Mouse (Mus musculus) midbrain, embryonic 10.5 days (tissue): ENCODE results near the gene Arl6ip5. TPM values are rescaled to one million over a fixed set of nuclear protein-coding genes. Genes with fewer than 3 reads are reported as not detected.

ENCODE experiments used
- DNase-seq: peaks from one replicate; pipeline ENCODE4 v3.0.0-alpha.2; 2017; ENCODE audit warnings: low spot score
- H3K27ac ChIP-seq: fragments of 300-500 bp; sonication (generic); replicated peaks from 2 replicates; pipeline ENCODE4 v1.5.1; 2016; ENCODE audit warnings: mild to moderate bottlenecking
- H3K27me3 ChIP-seq: fragments of 300-500 bp; sonication (generic); 2 replicates; pipeline ENCODE4 v1.6.1; 2016; ENCODE audit warnings: low read depth, mild to moderate bottlenecking; ENCODE audit not compliant: poor library complexity, severe bottlenecking
- H3K36me3 ChIP-seq: fragments of 300-500 bp; sonication (generic); 2 replicates; pipeline ENCODE4 v1.6.1; 2016; ENCODE audit warnings: mild to moderate bottlenecking, moderate library complexity
- H3K4me1 ChIP-seq: fragments of 300-500 bp; sonication (generic); 2 replicates; pipeline ENCODE4 v1.6.1; 2016
- H3K4me3 ChIP-seq: fragments of 300-500 bp; sonication (generic); 2 replicates; pipeline ENCODE4 v1.5.1; 2016; ENCODE audit warnings: mild to moderate bottlenecking, moderate library complexity
- H3K9me3 ChIP-seq: fragments of 300-500 bp; sonication (generic); replicated peaks from 2 replicates; pipeline ENCODE4 v1.6.1; 2016; ENCODE audit warnings: mild to moderate bottlenecking
- WGBS: fragments of 180-500 bp; shearing (Covaris S2); methylation state at CpG from one replicate; pipeline ENCODE4 v1.1.7; 2016; 5-methylcytosine and 5-hydroxymethylcytosine counted together
- polyA plus RNA-seq: library from polyadenylated mRNA; unstranded; fragments of >200 nt; fragmentation: Nextera tagmentation; extraction: Ambion mirVana; gene quantifications from 2 replicates; pipeline ENCODE4 v1.2.1, GENCODE M21; 2016

The Arl6ip5 gene
- polyA plus RNA-seq, 1 experiment from 2014 or later, result 40.0 TPM

DNA sequence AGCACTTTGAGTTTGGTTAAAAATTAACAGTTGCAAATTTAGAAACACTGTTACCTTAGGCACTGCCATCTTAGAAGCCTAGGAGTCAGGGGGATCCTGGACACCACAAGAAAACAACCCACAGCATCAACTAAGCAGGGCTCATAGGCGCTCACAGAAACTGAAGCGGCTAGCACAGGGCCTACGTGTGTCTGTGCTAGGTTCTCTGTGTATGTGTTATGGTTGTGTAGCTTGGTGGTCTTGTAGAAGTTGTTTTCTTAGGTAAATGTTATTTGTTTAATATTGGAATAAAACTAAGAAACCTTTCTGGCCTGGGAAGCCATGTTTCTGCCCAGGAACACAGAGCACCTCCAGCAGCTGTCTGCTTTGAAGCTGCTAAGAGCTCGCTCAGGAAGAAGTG lies 738 bp upstream of the Arl6ip5 start:
- Histone ChIP-seq H3K27ac (no peak overlapping the region), H3K4me3 (no peak overlapping the region), H3K9me3 (0 out of 2 replicates have a peak, but pooled peaks cover under 1% of the 10 kb centered on the region), H3K4me1 (peaks cover 30% of the 10 kb centered on the region), H3K27me3 (peaks cover 14% of the 10 kb centered on the region), H3K36me3 (peaks cover 2% of the 10 kb centered on the region; the same call in 1 of the 2 replicates)
- WGBS, result 91% methylated on average over 4 of the region's 4 CpGs
- DNase-seq, result no peak

DNA sequence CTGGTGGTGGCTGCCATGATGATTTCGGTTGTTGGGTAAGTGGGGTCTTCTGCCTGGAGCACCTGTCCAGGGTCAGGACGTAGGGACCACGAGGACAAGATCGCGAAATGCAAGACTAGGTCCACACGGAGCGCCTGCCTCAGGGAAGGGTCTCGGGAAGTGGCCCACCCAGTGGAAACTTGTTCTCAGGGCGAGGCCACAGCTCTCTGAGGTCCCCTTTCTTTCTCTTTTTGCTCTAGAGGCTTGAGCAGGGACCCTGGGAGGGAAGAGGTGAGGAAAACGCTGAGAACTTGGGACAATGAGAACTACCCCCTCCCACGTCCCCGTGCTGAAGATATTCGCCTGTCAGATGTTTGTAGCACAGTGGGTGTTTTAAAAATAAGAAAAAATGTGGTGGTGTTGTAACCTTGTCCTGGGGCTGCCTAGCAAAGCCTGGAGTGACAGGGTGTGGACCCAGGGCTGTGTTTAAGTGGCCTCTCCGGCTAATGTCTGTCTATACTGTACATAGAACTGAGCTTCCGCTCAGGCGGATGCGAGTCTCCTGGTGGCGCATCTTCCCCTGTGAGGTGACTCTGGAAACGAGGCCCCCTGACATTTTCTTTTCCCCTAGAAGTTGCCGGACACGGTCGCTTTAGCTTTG lies 593 bp downstream of the Arl6ip5 start:
- Histone ChIP-seq H3K4me3 (peak overlapping the region; percentile 62), H3K36me3 (peaks cover 9% of the 10 kb centered on the region), H3K9me3 (0 out of 2 replicates have a peak, but pooled peaks cover 5% of the 10 kb centered on the region), H3K27me3 (peaks cover 14% of the 10 kb centered on the region), H3K27ac (peak overlapping the region; percentile 75), H3K4me1 (peaks cover 25% of the 10 kb centered on the region)
- DNase-seq, result no peak
- 4% methylated on average over 22 of the region's 22 CpGs for WGBS

DNA sequence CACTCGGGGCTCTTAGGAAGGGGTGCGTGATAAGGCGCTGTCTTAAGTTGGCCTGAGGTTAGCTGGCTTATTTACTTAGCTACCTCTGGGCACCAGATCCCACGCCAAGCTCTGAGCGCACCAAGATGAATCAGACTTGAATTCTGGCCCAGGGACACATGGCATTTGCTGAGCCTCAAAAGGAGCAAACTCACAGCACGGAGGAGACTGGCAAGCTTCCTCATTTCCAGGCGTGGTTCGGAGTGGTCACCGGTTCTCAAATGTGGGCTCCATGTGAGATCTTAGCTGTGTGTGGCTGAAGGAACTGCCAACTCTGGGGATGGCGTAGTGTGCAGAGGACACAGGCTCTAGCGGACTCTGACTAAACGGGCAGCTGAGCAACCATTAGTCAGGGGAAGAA lies 1.5 kb downstream of the Arl6ip5 start:
- Histone ChIP-seq H3K4me3 (peak overlapping the region; percentile 62; the same call in 1 of the 2 replicates), H3K36me3 (peaks cover 9% of the 10 kb centered on the region), H3K27me3 (peaks cover 14% of the 10 kb centered on the region), H3K27ac (no peak overlapping the region), H3K9me3 (0 out of 2 replicates have a peak, but pooled peaks cover 5% of the 10 kb centered on the region), H3K4me1 (peaks cover 25% of the 10 kb centered on the region)
- DNase-seq, result no peak
- 79% methylated on average over 12 of the region's 12 CpGs for WGBS

DNA sequence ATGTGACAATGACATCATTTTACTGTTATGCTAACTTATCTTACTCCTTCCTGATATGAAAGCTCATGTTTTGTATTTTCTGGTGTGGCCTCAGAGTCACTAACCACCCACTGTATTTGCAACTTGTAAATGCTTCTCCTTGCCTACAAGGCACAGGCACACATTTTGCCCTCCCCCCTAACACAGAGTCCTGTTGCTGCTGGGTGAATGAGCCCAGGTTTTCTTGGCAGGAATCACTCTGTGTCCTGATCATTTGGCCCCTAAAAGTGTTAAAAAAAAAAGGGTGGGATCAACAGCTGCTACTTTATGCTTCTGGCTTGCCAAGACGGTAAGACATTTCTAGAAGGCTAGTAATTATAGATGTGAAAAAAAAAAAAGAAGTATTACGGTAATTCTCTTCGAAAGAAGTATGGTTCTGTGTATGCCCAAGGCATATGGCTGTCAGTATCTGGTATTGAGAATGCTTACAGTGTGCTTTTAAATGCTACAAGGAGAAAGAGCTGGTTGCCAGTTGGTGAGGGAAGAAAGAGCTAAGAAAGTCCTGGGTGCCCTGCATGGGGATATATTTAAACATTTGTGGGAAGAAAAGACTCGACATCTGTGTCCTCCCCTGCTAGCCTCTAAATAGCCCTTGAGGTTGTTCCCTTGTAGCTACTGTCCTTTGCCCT lies 5.8 kb downstream of the Arl6ip5 start:
- Histone ChIP-seq H3K36me3 (peaks cover 9% of the 10 kb centered on the region), H3K4me3 (no peak overlapping the region), H3K27me3 (peaks cover 14% of the 10 kb centered on the region), H3K27ac (no peak overlapping the region), H3K4me1 (peaks cover 17% of the 10 kb centered on the region), H3K9me3 (0 out of 2 replicates have a peak, but pooled peaks cover 5% of the 10 kb centered on the region)
- no peak for DNase-seq
- whole genome bisulfite sequencing, result 92% methylated on average over 4 of the region's 4 CpGs

DNA sequence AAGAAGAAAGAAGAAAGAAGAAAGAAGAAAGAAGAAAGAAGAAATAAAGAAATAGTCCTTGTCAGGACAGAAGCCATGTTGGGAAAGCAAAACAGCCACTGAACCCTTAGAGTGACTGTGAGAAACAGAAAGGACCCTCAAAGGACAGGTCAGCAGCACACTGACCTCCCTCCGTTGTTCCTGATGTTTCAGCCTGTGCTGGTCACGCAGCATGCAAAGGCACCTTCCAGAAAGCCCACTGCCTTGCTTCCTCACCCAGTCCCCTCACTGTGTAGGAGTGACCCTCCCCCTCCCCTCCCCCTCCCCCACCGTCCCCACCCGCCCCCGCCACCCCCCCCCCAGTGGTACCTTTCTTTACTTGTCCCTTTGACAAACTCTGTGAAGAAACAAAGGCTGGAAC lies 10.2 kb downstream of the Arl6ip5 start:
- no peak overlapping the region for H3K4me3 ChIP-seq
- no peaks in the 10 kb centered on the region for H3K27me3 ChIP-seq
- peaks cover 18% of the 10 kb centered on the region for H3K4me1 ChIP-seq
- DNase-seq, result no peak
- 80% methylated on average over 2 of the region's 5 CpGs for WGBS
- H3K36me3 ChIP-seq, result no peaks in the 10 kb centered on the region
- H3K27ac ChIP-seq, result no peak overlapping the region
- no peaks in the 10 kb centered on the region for H3K9me3 ChIP-seq

DNA sequence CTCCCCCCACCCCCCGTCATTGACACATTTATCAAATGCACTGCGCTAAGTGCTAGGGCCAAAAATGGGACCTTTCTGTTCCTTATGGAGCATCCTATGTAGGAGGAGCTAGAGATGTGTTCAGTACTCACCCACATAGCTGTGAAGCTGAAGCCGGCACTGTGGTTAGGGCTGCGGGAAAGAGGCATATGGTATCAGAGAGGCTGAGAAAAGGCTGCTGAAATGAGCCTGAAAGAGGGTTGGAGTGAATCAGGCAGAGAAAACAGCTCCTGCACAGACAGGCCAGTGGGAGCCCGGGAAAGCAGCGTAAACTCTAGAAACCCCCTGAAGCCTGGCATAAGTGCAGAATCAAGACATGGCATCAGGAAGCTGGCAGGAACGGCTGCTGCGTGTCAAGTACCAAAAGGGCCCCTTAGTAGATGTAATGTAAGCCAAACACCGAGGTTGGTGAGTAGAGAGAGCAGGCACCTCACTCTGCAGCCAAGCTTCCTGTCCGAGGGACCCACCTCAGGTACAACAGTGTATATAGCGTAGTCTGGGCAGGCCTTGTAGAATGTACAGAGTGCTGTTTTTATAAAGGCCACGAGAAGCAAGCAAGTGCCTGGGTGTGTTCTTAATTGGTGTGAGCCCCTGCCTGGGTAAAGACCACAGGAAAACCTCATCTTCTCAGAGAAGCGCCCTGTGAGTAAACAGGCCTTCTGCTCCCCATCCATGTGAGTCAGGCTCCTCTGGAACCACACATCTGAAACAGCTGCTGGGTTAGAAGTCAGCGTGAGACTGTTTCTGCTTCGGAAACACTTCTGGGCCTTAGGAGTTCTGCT lies 10.9 kb downstream of the Arl6ip5 start:
- H3K27ac ChIP-seq, result no peak overlapping the region
- no peaks in the 10 kb centered on the region for H3K9me3 ChIP-seq
- H3K4me3 ChIP-seq, result no peak overlapping the region
- no peak for DNase-seq
- H3K36me3 ChIP-seq, result no peaks in the 10 kb centered on the region
- H3K27me3 ChIP-seq, result no peaks in the 10 kb centered on the region
- peaks cover 18% of the 10 kb centered on the region for H3K4me1 ChIP-seq
- 80% methylated on average over 15 of the region's 15 CpGs for WGBS

DNA sequence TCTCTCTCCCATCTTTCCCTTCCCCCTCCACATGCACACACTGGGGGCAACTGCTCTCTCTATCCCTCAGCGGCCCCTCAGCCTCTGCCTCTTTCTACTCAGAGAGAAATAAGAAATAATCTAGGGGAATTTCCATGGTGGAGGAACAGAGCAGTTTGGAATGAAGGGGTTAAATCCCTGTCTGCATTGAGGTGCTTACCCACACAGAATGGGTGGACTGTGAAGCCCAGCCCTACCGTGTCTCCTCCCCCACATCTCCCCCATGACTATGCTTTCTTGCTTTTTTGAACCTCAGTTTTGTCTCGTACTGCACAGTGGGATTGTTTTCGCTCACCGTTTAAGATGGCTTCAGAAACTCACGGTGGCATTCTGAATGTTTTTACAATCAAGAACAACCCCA lies 11.8 kb downstream of the Arl6ip5 start:
- no peak for DNase-seq
- WGBS, result 62% methylated on average over 6 of the region's 6 CpGs
- 0 out of 2 replicates have a peak, but pooled peaks cover 4% of the 10 kb centered on the region for H3K36me3 ChIP-seq
- peaks cover 18% of the 10 kb centered on the region for H3K4me1 ChIP-seq
- H3K27me3 ChIP-seq, result no peaks in the 10 kb centered on the region
- no peak overlapping the region for H3K4me3 ChIP-seq
- no peak overlapping the region for H3K27ac ChIP-seq
- H3K9me3 ChIP-seq, result no peaks in the 10 kb centered on the region

DNA sequence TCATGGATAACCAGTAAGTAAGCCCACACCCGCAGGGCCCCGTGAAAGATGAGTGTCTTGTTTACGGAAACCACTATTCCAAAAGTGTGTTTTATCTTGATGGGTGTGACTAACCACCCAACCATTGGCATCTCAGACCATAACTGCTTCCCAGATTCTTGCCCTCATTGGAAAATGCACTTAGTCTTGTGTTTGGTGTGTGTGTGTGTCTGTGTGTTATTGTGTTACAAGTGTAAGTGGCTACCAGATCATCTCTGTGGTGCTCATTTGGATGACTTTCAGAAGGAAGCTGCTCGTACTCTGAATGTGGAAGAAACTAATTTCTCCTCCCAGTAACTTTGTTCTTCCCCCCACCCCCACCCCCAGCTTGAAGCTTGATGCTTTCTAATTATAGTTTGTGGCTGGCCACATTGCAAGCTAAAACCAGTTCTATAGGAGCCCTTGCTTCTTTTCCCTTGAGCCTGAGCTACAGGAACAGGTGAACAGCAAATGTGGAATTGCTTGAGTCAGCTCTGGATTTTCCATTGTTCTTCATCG lies 12.5 kb downstream of the Arl6ip5 start:
- 77% methylated on average over 5 of the region's 5 CpGs for WGBS
- Histone ChIP-seq H3K4me3 (no peak overlapping the region), H3K4me1 (peaks cover 18% of the 10 kb centered on the region), H3K27me3 (no peaks in the 10 kb centered on the region), H3K9me3 (no peaks in the 10 kb centered on the region), H3K27ac (no peak overlapping the region), H3K36me3 (0 out of 2 replicates have a peak, but pooled peaks cover 4% of the 10 kb centered on the region)
- DNase-seq, result no peak

DNA sequence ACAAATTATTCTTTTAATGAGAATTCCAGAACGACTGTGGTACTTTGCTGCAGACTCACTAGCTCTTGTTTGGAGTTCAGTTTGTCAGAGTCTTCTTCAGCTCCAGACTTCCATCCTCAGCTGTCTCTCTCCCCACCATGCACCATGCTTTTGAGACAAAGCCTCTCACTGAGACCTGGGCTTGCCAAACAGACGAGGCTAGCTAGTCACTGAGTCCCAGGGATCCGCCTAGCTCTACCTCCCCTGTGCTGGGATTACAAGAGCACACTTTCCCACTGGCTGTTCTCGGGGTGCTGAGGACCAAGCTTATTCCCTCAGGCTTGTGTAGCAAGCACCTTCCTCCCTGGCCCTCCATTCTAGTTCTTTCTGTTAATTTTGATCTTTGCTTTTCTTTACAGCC lies 13.1 kb downstream of the Arl6ip5 start:
- no peak for DNase-seq
- WGBS, result 76% methylated on average over 4 of the region's 4 CpGs
- no peak overlapping the region for H3K27ac ChIP-seq
- H3K4me1 ChIP-seq, result peaks cover 18% of the 10 kb centered on the region
- H3K9me3 ChIP-seq, result no peaks in the 10 kb centered on the region
- no peak overlapping the region for H3K4me3 ChIP-seq
- 0 out of 2 replicates have a peak, but pooled peaks cover 4% of the 10 kb centered on the region for H3K36me3 ChIP-seq
- H3K27me3 ChIP-seq, result no peaks in the 10 kb centered on the region

DNA sequence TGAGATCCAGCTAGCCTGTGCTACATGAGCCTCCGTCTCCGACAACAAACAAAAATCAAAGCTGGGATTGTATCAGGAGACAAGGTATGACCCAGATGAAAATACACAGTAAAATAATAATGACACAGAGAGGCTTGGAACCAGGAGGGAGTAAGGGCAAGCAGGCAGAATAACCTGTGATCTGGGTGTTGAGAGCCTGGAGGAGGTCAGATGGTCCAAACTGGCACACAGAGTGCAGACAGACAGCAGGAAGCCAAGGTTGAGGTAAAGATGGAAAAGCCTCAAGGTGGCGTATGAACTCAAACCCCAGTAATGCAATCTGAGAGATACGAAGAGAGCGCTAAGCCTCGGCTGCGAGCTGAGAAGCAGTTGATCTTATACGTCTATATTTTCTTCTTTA lies 14.0 kb downstream of the Arl6ip5 start:
- Histone ChIP-seq H3K4me3 (no peak overlapping the region), H3K9me3 (no peaks in the 10 kb centered on the region), H3K36me3 (peaks cover 6% of the 10 kb centered on the region; the same call in 1 of the 2 replicates), H3K27ac (no peak overlapping the region), H3K27me3 (no peaks in the 10 kb centered on the region), H3K4me1 (peaks cover 18% of the 10 kb centered on the region)
- WGBS, result 93% methylated on average over 8 of the region's 8 CpGs
- no peak for DNase-seq

DNA sequence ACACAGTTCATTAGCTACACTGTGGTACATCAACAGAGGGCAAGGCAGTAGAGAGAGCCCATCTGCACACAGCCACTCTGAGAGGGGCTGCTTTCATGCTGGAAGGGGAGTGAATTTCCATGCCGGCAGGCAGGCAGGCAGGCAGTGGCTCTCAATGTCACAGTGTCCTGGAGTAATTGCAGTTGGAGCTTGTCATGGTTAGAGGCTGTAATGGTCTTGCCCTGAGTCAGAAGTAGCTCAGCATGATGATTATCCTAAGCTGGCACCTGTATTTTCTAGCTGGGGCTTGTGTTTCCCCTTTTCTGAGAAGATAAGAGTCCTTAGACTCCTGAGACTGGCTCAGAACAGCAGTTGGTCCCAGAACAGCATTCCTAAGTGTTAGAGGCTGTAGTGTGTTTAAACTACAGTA lies 15.6 kb downstream of the Arl6ip5 start:
- no peak for DNase-seq
- 63% methylated on average over 1 of the region's 1 CpGs for WGBS
- Histone ChIP-seq H3K4me3 (no peak overlapping the region), H3K36me3 (peaks cover 20% of the 10 kb centered on the region), H3K27me3 (no peaks in the 10 kb centered on the region), H3K27ac (no peak overlapping the region), H3K9me3 (no peaks in the 10 kb centered on the region), H3K4me1 (peaks cover 14% of the 10 kb centered on the region)

DNA sequence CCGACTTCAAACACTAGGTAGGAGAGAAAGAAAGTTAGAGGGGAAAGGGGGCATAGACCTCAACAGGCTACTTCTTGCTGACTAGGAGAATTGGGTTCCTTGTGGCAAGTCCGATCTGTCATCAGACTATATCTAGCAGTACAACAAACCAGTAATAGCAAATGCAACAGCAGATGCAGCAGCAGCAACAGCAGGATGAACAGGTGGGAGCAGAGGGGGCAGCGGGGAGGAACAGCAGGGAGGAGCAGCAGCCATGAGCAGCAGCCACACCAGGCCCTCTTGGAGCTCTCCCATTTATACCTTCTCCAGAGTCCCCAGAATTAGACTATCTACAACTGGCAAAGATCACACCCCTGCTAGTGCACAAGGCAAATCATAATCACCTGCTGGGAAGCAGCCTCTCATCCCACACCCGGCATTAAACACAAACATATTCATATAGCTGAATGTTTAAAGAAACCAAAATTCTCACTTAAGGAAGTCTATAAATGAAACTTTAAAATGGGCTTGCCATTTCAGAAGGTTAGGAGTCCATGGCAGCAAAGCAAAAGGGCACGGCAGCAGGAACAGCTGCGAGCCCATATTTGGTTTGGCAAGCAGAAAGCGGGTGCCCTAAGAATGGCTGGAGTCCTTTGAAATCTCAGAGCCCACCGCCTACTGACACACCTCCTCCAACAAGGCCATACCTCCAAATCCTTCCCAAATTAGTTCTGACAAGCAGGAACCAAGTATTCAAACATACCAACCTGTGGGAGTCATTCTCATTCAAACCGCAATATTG lies 16.8 kb downstream of the Arl6ip5 start:
- H3K27ac ChIP-seq, result no peak overlapping the region
- no peaks in the 10 kb centered on the region for H3K9me3 ChIP-seq
- DNase-seq, result no peak
- WGBS, result 94% methylated on average over 9 of the region's 9 CpGs
- H3K4me1 ChIP-seq, result peaks cover 2% of the 10 kb centered on the region
- peaks cover 29% of the 10 kb centered on the region for H3K36me3 ChIP-seq
- no peak overlapping the region for H3K4me3 ChIP-seq
- no peaks in the 10 kb centered on the region for H3K27me3 ChIP-seq
